Mouse (Mus musculus) kidney, adult 2 months (tissue): ENCODE results near the gene Fbl. TPM values are rescaled to one million over a fixed set of nuclear protein-coding genes. Genes with fewer than 3 reads are reported as not detected.
"Not testable (repeated sequence)": the region's sequence is repeated elsewhere in the genome, so short reads cannot be mapped to it uniquely, and the experiment has no call there.

Experiments
- DNase-seq: peaks from one replicate; pipeline ENCODE4 v3.0.0; 2021
- H3K27ac ChIP-seq: fragments of 200-500 bp; 2 replicates; pipeline ENCODE4 v1.5.1; 2012; ENCODE audit warnings: low read depth, low read length, control low read depth, inconsistent platforms; ENCODE audit not compliant: insufficient read depth
- H3K27me3 ChIP-seq: fragments of 200-500 bp; replicated peaks from 2 replicates; pipeline ENCODE4 v1.6.1; 2012; ENCODE audit warnings: mild to moderate bottlenecking, moderate library complexity, low read length, inconsistent platforms; ENCODE audit not compliant: control insufficient read depth, insufficient read depth
- H3K36me3 ChIP-seq: fragments of 200-500 bp; 2 replicates; pipeline ENCODE4 v1.6.1; 2012; ENCODE audit warnings: mild to moderate bottlenecking, moderate library complexity, low read length, inconsistent platforms; ENCODE audit not compliant: control insufficient read depth, insufficient read depth
- H3K4me1 ChIP-seq: fragments of 200-500 bp; 2 replicates; pipeline ENCODE4 v1.6.1; 2011; ENCODE audit warnings: low read length; ENCODE audit not compliant: control insufficient read depth, insufficient read depth
- H3K4me3 ChIP-seq: fragments of 200-500 bp; 2 replicates; pipeline ENCODE4 v1.5.1; 2011; ENCODE audit warnings: mild to moderate bottlenecking, low read depth, low read length, control low read depth; ENCODE audit not compliant: insufficient read depth
- CTCF ChIP-seq: fragments of 200-500 bp; conservative IDR thresholded peaks from 2 replicates; pipeline ENCODE4 v1.5.1; 2011; ENCODE audit warnings: low read depth, mild to moderate bottlenecking, control low read depth, low read length, moderate library complexity, mixed read lengths; ENCODE audit not compliant: insufficient read depth, insufficient read length
- POLR2A ChIP-seq: fragments of 200-500 bp; IDR thresholded peaks from one replicate; pipeline ENCODE4 v1.6.1; 2011; ENCODE audit warnings: low read depth, low read length, control low read depth
- WGBS: fragments of 180-500 bp; shearing (Covaris S2); methylation state at CpG from one replicate; pipeline ENCODE4 v1.1.7; 2018; 5-methylcytosine and 5-hydroxymethylcytosine counted together
- polyA plus RNA-seq: library from polyadenylated mRNA; depleted of rRNA; stranded (reverse); fragments of >200 nt; gene quantifications from 2 replicates; pipeline ENCODE4 v1.2.3, GENCODE M21; 2012; rRNA removed

The Fbl gene
- 33.0 and 54.3 TPM in 2 replicates for polyA plus RNA-seq

DNA sequence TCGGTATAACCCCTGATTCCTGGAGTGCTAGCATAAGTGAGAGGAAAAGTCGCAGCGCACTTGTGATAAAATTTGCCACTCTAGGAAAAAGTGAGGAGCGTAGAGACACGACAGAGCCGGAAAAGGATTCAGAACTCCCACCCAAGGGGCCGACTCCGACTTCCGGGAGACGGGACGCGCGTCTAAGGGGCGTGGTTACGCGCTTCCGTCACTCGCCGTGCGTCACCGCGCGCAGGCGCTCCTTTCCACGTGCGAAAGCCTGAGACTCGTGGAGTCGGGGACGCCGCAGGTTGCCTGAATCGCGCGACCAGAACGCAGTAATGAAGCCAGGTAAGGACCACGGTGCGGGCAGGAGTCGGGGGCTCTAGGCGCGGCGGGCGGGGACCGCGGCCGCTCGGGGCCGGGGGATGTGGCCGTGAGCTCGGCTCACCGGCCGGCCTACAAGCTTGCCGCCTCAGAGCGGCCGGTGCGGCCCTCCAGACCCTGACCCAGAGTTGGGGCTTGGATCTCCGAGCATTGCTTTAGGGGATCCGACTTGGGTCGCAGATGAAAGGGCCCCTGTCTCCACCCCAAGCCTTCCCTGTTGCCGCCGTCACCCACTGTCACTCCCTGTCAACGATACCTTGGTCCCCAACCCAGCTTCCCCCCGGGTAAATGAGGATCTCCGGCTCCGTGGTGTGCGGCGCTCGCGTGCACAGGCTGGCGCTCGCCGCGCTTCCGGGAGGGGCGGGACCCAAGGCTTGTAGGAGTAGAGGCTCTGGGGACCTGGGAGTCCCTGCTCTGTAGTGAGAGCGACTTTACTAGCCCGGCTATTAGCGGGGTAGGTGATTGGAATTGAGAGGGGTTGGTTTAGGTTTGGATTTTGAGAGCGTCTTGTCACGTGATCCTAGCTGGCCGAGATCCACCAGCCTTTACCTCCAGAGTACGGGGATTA, at the start of gene Fbl:
Fbl (plus strand) TSS at position 222 of the 934 bp plus-strand sequence.
- WGBS, result under 1% methylated on average over 80 of the region's 80 CpGs
- TF ChIP-seq CTCF (no peak), POLR2A (peak; percentile 31)

DNA sequence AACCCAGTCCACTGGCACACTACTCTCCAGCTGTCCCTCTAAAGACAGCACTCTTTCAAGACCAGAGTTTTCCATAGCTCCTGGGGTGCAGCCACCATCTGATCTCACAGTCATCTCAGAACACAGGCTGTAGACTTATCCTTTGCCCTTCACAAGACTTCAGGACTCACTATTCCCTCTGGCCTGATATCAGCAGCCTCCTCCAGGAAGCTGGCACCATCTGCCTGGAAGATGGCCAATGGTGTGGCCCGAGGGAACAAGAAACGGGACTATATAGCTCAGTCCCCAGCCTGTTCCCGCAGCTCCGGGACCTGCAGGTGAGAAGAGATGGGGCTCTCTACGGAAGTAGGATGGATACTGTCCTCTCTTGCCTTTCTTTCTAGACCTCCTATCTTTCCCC, 40.3 kb upstream of the Fbl start, which contains the start of gene 9530053A07Rik:
9530053A07Rik (plus strand) TSS at position 301 of the 400 bp plus-strand sequence.
- H3K27ac ChIP-seq, result no peak within 1 kb of the TSS
- no peaks in the 10 kb centered on the region for H3K4me1 ChIP-seq
- 86% methylated on average over 5 of the region's 5 CpGs for WGBS
- no peaks in the 10 kb centered on the region for H3K36me3 ChIP-seq
- DNase-seq, result no peak
- H3K27me3 ChIP-seq, result no peaks in the 10 kb centered on the region
- no peak within 1 kb of the TSS for H3K4me3 ChIP-seq
- TF ChIP-seq POLR2A, result no peak
- TF ChIP-seq CTCF, result no peak

More for the DNA sequence above, at the start of gene Fbl:
- DNase-seq, result peak; percentile 94
- H3K4me3 ChIP-seq, result peak within 1 kb of the TSS; percentile 72
- H3K27me3 ChIP-seq, result no peaks in the 10 kb centered on the region
- peak within 1 kb of the TSS; percentile 64; the same call in 1 of the 2 replicates for H3K27ac ChIP-seq
- H3K4me1 ChIP-seq, result peaks cover 4% of the 10 kb centered on the region; the same call in 1 of the 2 replicates
- no peaks in the 10 kb centered on the region for H3K36me3 ChIP-seq

DNA sequence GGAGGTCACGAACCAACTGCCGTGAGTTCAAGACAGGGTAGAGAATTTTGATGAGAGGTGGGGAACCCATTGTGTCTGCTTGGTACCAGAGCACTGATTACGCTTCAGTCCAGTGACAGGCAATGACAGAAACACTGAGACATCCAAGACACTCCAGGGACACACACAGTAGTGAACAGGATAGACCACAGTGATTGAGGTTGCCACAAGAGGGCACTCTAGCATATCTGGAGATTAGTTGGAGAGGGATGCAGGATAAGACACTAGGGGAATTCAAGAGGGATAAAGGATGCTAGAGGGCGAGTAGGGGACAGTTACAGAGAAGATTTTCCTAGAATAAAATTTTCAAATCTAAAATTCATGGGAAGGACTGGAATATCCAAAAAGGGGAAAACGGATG, 31.9 kb upstream of the Fbl start:
- no peak overlapping the region for H3K4me3 ChIP-seq
- WGBS, result 52% methylated on average over 5 of the region's 5 CpGs
- no peaks in the 10 kb centered on the region for H3K36me3 ChIP-seq
- TF ChIP-seq POLR2A (no peak), CTCF (peak; percentile 44)
- H3K4me1 ChIP-seq, result no peaks in the 10 kb centered on the region
- no peaks in the 10 kb centered on the region for H3K27me3 ChIP-seq
- peak; percentile 42 for DNase-seq
- no peak overlapping the region for H3K27ac ChIP-seq

- peak; percentile 58 for DNase-seq
- WGBS, result 9% methylated on average over 3 of the region's 3 CpGs
- no peaks in the 10 kb centered on the region for H3K4me1 ChIP-seq
- H3K27ac ChIP-seq, result no peak overlapping the region
- TF ChIP-seq CTCF (peak; percentile 88), POLR2A (no peak)
- H3K4me3 ChIP-seq, result no peak overlapping the region
- no peaks in the 10 kb centered on the region for H3K27me3 ChIP-seq
- H3K36me3 ChIP-seq, result no peaks in the 10 kb centered on the region
Measured at GRCm38 (mm10) chr7:28148263-28148662, 21.2 kb upstream of the Fbl start.

- DNase-seq, result no peak
- Histone ChIP-seq H3K4me3 (no peak overlapping the region), H3K27ac (no peak overlapping the region), H3K36me3 (no peaks in the 10 kb centered on the region), H3K27me3 (no peaks in the 10 kb centered on the region), H3K4me1 (no peaks in the 10 kb centered on the region)
- TF ChIP-seq CTCF (no peak), POLR2A (no peak)
- WGBS, result 89% methylated on average over 1 of the region's 1 CpGs
Measured at GRCm38 (mm10) chr7:28149841-28150240, 19.7 kb upstream of the Fbl start.

DNA sequence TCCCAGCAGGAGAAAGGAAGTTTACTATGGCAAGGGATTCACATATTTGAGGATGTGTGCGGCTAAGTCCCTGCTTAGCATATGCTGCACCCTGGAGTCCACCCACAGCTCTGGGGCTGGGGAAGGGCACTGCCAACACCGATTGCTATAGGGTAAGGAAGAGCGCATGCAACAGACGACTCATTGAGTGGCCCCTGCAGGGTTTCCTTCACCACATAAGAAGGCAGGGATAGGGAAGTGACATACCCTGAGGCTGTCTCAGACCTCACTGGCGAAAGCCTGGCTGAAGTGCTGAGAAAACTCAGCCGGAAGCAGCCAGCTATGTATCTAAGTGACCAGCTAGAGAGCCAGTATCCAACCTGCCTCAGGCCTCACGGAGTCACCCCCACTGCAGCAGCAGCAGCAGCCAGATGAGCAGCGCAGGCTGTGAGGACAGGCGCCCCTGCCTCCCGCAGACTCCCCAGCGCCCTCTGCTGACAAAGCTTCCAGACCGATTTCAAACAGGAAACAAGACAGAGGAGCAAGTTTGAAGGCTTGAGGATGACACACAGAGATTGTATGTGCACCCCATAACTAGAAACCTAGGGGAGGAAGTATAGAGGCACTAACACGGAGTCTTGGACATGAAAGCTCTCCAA, 17.8 kb upstream of the Fbl start:
- TF ChIP-seq POLR2A, result no peak
- peak; percentile 56 for TF ChIP-seq CTCF
- WGBS, result 15% methylated on average over 13 of the region's 13 CpGs
- Histone ChIP-seq H3K27ac (no peak overlapping the region), H3K27me3 (no peaks in the 10 kb centered on the region), H3K4me1 (no peaks in the 10 kb centered on the region), H3K36me3 (no peaks in the 10 kb centered on the region), H3K4me3 (no peak overlapping the region)
- peak; percentile 29 for DNase-seq

DNA sequence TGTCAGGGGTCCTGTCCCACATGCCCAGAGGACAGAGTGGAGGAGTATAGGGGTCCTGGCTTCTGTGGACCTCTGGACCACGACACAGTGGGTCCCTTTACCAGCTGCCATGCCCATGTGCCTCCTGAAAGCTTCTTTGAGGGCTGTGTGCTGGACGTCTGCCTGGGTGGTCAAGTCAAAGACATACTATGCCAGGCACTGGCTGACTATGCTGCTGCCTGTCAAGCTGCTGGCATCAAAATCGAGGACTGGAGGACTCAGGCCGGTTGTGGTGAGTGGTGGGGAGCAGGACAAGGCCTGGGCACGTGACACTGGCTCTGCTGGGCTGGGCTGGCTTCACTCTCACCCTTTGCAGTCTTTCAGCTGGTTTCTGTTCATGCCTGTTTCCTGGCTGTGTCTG, 15.9 kb upstream of the Fbl start:
- H3K4me1 ChIP-seq, H3K27ac ChIP-seq, H3K4me3 ChIP-seq, DNase-seq, H3K27me3 ChIP-seq, H3K36me3 ChIP-seq: not testable (repeated sequence)
- WGBS, result 38% methylated on average over 5 of the region's 5 CpGs
